Mouse (Mus musculus) CH12.LX (cell line): ENCODE measurements around the gene Mgat5b.

ENCODE experiments used
- CTCF ChIP-seq, 2 experiments: IDR thresholded peaks in 1 of 2; conservative IDR thresholded peaks in 1 of 2; 2 replicates each; pipeline ENCODE4 v1.5.1; 2011 to 2012; ENCODE audit warnings: low read depth in 2 of 2, low read length in 2 of 2, improper control_type of control experiment in 1 of 2, inconsistent platforms in 1 of 2, mild to moderate bottlenecking in 1 of 2, moderate library complexity in 1 of 2
- ELF1 ChIP-seq: IDR thresholded peaks from 2 replicates; pipeline ENCODE4 v1.6.1; 2014; ENCODE audit warnings: low read depth, mild to moderate bottlenecking, inconsistent platforms, low read length, improper control_type of control experiment
- EP300 ChIP-seq: IDR thresholded peaks from 2 replicates; pipeline ENCODE4 v1.6.1; 2011; ENCODE audit warnings: low read length, improper control_type of control experiment
- MAX ChIP-seq: IDR thresholded peaks from 2 replicates; pipeline ENCODE4 v1.6.1; 2011; ENCODE audit warnings: low read length, improper control_type of control experiment
- NRF1 ChIP-seq: IDR thresholded peaks from 2 replicates; pipeline ENCODE4 v1.6.1; 2014; ENCODE audit warnings: low read depth, mild to moderate bottlenecking, inconsistent platforms, low read length, improper control_type of control experiment, moderate library complexity
- RAD21 ChIP-seq: IDR thresholded peaks from 2 replicates; pipeline ENCODE4 v1.6.1; 2011; ENCODE audit warnings: low read depth, mild to moderate bottlenecking, low read length, improper control_type of control experiment, moderate library complexity
- ZC3H11A ChIP-seq: IDR thresholded peaks from 2 replicates; pipeline ENCODE4 v1.6.1; 2012; ENCODE audit warnings: low read depth, mild to moderate bottlenecking, inconsistent platforms, low read length, improper control_type of control experiment
- ZNF384 ChIP-seq: IDR thresholded peaks from 2 replicates; pipeline ENCODE4 v1.6.1; 2012; ENCODE audit warnings: low read depth, low read length, improper control_type of control experiment, inconsistent platforms

- TF ChIP-seq ZNF384 (no peak), CTCF (conservative IDR thresholded peaks at IDR 0.05 in 1 of 2, IDR thresholded peaks at IDR 0.05 in 1 of 2; ENCODE audit: low read depth in 2 of 2, low read length in 2 of 2) (no peak), EP300 (no peak), ZC3H11A (no peak), MAX (no peak), NRF1 (no peak), RAD21 (no peak), ELF1 (no peak)
Observed at GRCm38 (mm10) chr11:116914267-116914885, 4.3 kb upstream of the Mgat5b start.
